Mouse (Mus musculus) stomach, postnatal 0 days (tissue): Measurements from ENCODE around the gene Tmem192. TPM values are rescaled to one million over a fixed set of nuclear protein-coding genes. Genes with fewer than 3 reads are reported as not detected.
A peak's percentile ranks its signal among the peaks of the same experiment; 100 is the strongest.

Experiments used
- ATAC-seq: fragments of 200-750 bp; cut with Nextera tagmentation; 2 replicates; pipeline ENCODE4 v1.8.0; 2017; ENCODE audit not compliant: low FRiP score, low TSS enrichment
- DNase-seq: peaks from one replicate; pipeline ENCODE4 v3.0.0-alpha.2; 2016; ENCODE audit warnings: low spot score
- H3K27ac ChIP-seq: fragments of 300-500 bp; sonication (generic); replicated peaks from 2 replicates; pipeline ENCODE4 v1.5.1; 2014; ENCODE audit warnings: mild to moderate bottlenecking, control low read depth
- H3K27me3 ChIP-seq: fragments of 300-500 bp; sonication (generic); 2 replicates; pipeline ENCODE4 v1.6.1; 2014; ENCODE audit warnings: low read length; ENCODE audit not compliant: control insufficient read depth, insufficient read depth
- H3K36me3 ChIP-seq: fragments of 300-500 bp; sonication (generic); 2 replicates; pipeline ENCODE4 v1.6.1; 2014; ENCODE audit warnings: low read length, mixed read lengths; ENCODE audit not compliant: control insufficient read depth, insufficient read depth
- H3K4me1 ChIP-seq: fragments of 300-500 bp; sonication (generic); replicated peaks from 2 replicates; pipeline ENCODE4 v1.6.1; 2014; ENCODE audit warnings: antibody characterized with exemption; ENCODE audit not compliant: control insufficient read depth, insufficient read depth
- H3K4me2 ChIP-seq: fragments of 300-500 bp; sonication (generic); replicated peaks from 2 replicates; pipeline ENCODE4 v1.6.1; 2014; ENCODE audit warnings: low read depth, mild to moderate bottlenecking, control low read depth, moderate library complexity
- H3K4me3 ChIP-seq: fragments of 300-500 bp; sonication (generic); 2 replicates; pipeline ENCODE4 v1.5.1; 2014; ENCODE audit warnings: low read depth, low read length, control low read depth
- H3K9ac ChIP-seq: fragments of 300-500 bp; sonication (generic); 2 replicates; pipeline ENCODE4 v1.6.1; 2014; ENCODE audit warnings: mild to moderate bottlenecking, low read length, control low read depth, mixed read lengths
- H3K9me3 ChIP-seq: fragments of 300-500 bp; sonication (generic); 2 replicates; pipeline ENCODE4 v1.6.1; 2016; ENCODE audit warnings: low read length; ENCODE audit not compliant: control insufficient read depth
- CTCF ChIP-seq: IDR thresholded peaks from 2 replicates; pipeline ENCODE4 v1.5.1; 2016; ENCODE audit warnings: antibody characterized with exemption, low read depth, mild to moderate bottlenecking, moderate library complexity
- EP300 ChIP-seq: optimal IDR thresholded peaks from 2 replicates; pipeline ENCODE3; 2016; ENCODE audit warnings: antibody characterized with exemption
- WGBS: fragments of 180-500 bp; shearing (Covaris S2); extraction: QIAGEN DNeasy Blood & Tissue Kit; methylation state at CpG from one replicate; pipeline ENCODE4 v1.1.7; 2014; 5-methylcytosine and 5-hydroxymethylcytosine counted together
- polyA plus RNA-seq: library from polyadenylated mRNA; unstranded; fragments of >200 nt; fragmentation: Nextera tagmentation; extraction: Ambion mirVana; gene quantifications from 2 replicates; pipeline ENCODE4 v1.2.1, GENCODE M21; 2015

The Tmem192 gene
- polyA plus RNA-seq = 36.6 and 37.2 TPM in 2 replicates

DNA sequence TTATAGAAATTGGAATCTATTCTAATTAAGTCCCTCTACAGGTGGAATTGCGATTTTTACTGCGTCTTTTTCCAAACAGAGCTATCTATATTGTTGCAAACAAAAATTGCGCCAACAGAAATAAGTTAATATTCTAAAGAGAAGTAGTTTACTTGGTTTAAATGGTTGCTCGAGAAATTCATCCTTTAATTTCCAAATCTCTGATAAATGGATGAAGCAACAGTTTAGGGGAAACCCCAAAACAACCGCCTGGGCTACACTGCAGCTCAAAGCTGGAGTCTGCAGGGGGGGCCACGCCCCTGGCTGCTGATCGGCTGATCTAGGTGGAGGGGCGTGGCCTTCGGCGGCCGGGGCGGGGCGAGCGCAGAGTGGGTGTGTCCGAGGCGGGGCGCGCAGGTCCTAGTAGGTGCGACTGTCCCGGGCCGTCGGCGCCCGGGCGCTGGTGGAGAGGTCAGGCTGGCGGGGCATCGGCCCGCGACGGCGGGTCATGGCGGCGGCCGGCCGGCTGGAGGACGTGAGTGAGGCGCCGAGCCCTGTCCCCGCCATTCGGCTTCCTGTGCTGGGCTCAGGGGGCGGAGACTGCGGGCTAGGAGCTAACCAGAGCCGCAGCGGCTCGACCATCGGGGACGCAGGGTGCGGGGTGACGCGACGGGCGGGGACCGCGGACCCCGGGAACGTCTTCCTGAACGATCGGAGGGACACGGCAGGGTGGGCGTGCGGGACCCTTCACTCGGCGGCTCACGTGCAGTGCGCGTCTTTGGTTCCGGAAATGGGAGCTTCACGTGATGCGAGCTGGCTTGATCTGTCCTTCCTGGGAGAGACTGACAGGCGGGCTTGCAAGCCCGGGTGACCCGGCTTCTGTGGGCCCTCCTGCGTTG is at the start of gene Tmem192:
Tmem192 (plus strand) TSS at position 366 of the 878 bp plus-strand sequence.
- DNase-seq = peak; percentile 95
- TF ChIP-seq EP300 (no peak), CTCF (peak; percentile 40)
- Histone ChIP-seq H3K4me2 (peak within 1 kb of the TSS; percentile 64), H3K4me3 (peak within 1 kb of the TSS; percentile 85), H3K9ac (peak within 1 kb of the TSS; percentile 75), H3K27ac (peak within 1 kb of the TSS; percentile 89), H3K4me1 (no peaks in the 10 kb centered on the region), H3K27me3 (peaks cover 1% of the 10 kb centered on the region; the same call in 1 of the 2 replicates), H3K36me3 (no peaks in the 10 kb centered on the region), H3K9me3 (no peaks in the 10 kb centered on the region)
- peak; percentile 97 for ATAC-seq
- under 1% methylated on average over 69 of the region's 73 CpGs for WGBS

GRCm38 (mm10) chr8:64898710-64899109 is 48.3 kb upstream of the Tmem192 start:
- no peak overlapping the region for H3K27ac ChIP-seq
- DNase-seq (no peak), ATAC-seq (no peak)
- H3K9me3 ChIP-seq = no peaks in the 10 kb centered on the region
- H3K4me2 ChIP-seq = no peak overlapping the region
- H3K27me3 ChIP-seq = no peaks in the 10 kb centered on the region
- no peak overlapping the region for H3K9ac ChIP-seq
- TF ChIP-seq CTCF (no peak), EP300 (no peak)
- 19% methylated on average over 4 of the region's 4 CpGs for WGBS
- H3K36me3 ChIP-seq = no peaks in the 10 kb centered on the region
- H3K4me3 ChIP-seq = no peak overlapping the region
- H3K4me1 ChIP-seq = no peaks in the 10 kb centered on the region

- no peaks in the 10 kb centered on the region for H3K36me3 ChIP-seq
- TF ChIP-seq CTCF = no peak
- no peak for TF ChIP-seq EP300
- H3K4me3 ChIP-seq = no peak overlapping the region
- no peaks in the 10 kb centered on the region for H3K9me3 ChIP-seq
- no peak overlapping the region for H3K27ac ChIP-seq
- H3K4me2 ChIP-seq = no peak overlapping the region
- H3K27me3 ChIP-seq = no peaks in the 10 kb centered on the region
- DNase-seq (no peak), ATAC-seq (no peak)
- WGBS = 82% methylated on average over 3 of the region's 3 CpGs
- H3K4me1 ChIP-seq = no peaks in the 10 kb centered on the region
- H3K9ac ChIP-seq = no peak overlapping the region
Observed at GRCm38 (mm10) chr8:64900645-64901044, 46.3 kb upstream of the Tmem192 start.

GRCm38 (mm10) chr8:64901527-64902156 is 45.3 kb upstream of the Tmem192 start:
- Histone ChIP-seq H3K4me2 (no peak overlapping the region), H3K4me1 (no peaks in the 10 kb centered on the region), H3K27ac (no peak overlapping the region), H3K27me3 (no peaks in the 10 kb centered on the region), H3K36me3 (no peaks in the 10 kb centered on the region), H3K9ac (no peak overlapping the region), H3K9me3 (no peaks in the 10 kb centered on the region), H3K4me3 (no peak overlapping the region)
- no peak for DNase-seq
- no peak for TF ChIP-seq EP300
- no peak for TF ChIP-seq CTCF
- ATAC-seq = peak; percentile 21; the same call in 1 of the 2 replicates
- WGBS = 28% methylated on average over 7 of the region's 7 CpGs

DNA sequence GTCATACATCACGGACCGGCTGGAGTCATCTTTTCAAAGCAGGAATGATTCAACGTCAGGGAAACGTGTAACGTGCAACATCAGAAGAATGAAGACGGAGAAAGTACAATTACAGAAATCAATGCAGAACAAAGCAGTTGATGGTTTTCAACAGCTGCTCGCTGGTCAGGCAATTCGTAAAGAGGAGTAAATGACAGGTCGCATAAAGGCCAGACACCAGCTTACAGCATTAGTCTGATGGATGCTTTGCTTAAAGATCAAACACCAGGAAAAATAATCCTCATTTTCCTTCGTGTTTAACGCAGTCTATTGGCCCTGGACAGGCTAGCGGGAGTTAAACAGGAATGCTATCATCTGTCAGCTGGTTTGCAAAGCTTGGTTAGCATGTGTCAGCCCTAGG is 44.8 kb upstream of the Tmem192 start:
- H3K36me3 ChIP-seq = no peaks in the 10 kb centered on the region
- H3K4me3 ChIP-seq = no peak overlapping the region
- no peak overlapping the region for H3K4me2 ChIP-seq
- TF ChIP-seq EP300 (no peak), CTCF (no peak)
- no peaks in the 10 kb centered on the region for H3K9me3 ChIP-seq
- DNase-seq = no peak
- 22% methylated on average over 12 of the region's 12 CpGs for WGBS
- no peak for ATAC-seq
- no peaks in the 10 kb centered on the region for H3K27me3 ChIP-seq
- no peak overlapping the region for H3K9ac ChIP-seq
- no peaks in the 10 kb centered on the region for H3K4me1 ChIP-seq
- H3K27ac ChIP-seq = no peak overlapping the region

GRCm38 (mm10) chr8:64903778-64904177 is 43.2 kb upstream of the Tmem192 start:
- Histone ChIP-seq H3K36me3 (no peaks in the 10 kb centered on the region), H3K27me3 (no peaks in the 10 kb centered on the region), H3K9ac (no peak overlapping the region), H3K4me1 (no peaks in the 10 kb centered on the region), H3K4me2 (no peak overlapping the region), H3K27ac (no peak overlapping the region), H3K9me3 (no peaks in the 10 kb centered on the region), H3K4me3 (no peak overlapping the region)
- ATAC-seq (no peak), DNase-seq (no peak)
- WGBS = 55% methylated on average over 3 of the region's 3 CpGs
- TF ChIP-seq EP300 (no peak), CTCF (no peak)
